Mouse (Mus musculus) liver, embryonic 12.5 days (tissue): ENCODE results near the gene Anapc2. TPM values are rescaled to one million over a fixed set of nuclear protein-coding genes. Genes with fewer than 3 reads are reported as not detected.
"Not testable (repeated sequence)": the region's sequence is repeated elsewhere in the genome, so short reads cannot be mapped to it uniquely, and the experiment has no call there.

Experiments used
- ATAC-seq: fragments of 200-750 bp; cut with Nextera tagmentation; 2 replicates; pipeline ENCODE4 v1.8.0; 2017; ENCODE audit warnings: moderate number of reproducible peaks, mild to moderate bottlenecking, moderate library complexity
- H3K27ac ChIP-seq: fragments of 300-500 bp; sonication (generic); 2 replicates; pipeline ENCODE4 v1.5.1; 2016; ENCODE audit warnings: mild to moderate bottlenecking
- H3K27me3 ChIP-seq: fragments of 300-500 bp; sonication (generic); replicated peaks from 2 replicates; pipeline ENCODE4 v1.6.1; 2016; ENCODE audit warnings: mild to moderate bottlenecking, moderate library complexity
- H3K36me3 ChIP-seq: fragments of 300-500 bp; sonication (generic); 2 replicates; pipeline ENCODE4 v1.6.1; 2016; ENCODE audit warnings: mild to moderate bottlenecking, moderate library complexity
- H3K4me1 ChIP-seq: fragments of 300-500 bp; sonication (generic); 2 replicates; pipeline ENCODE4 v1.6.1; 2016
- H3K4me2 ChIP-seq: fragments of 300-500 bp; sonication (generic); 2 replicates; pipeline ENCODE4 v1.6.1; 2016; ENCODE audit warnings: mild to moderate bottlenecking, moderate library complexity
- H3K4me3 ChIP-seq: fragments of 300-500 bp; sonication (generic); 2 replicates; pipeline ENCODE4 v1.5.1; 2016; ENCODE audit warnings: mild to moderate bottlenecking, moderate library complexity
- H3K9ac ChIP-seq: fragments of 300-500 bp; sonication (generic); 2 replicates; pipeline ENCODE4 v1.6.1; 2016; ENCODE audit warnings: mild to moderate bottlenecking, moderate library complexity
- H3K9me3 ChIP-seq: fragments of 300-500 bp; sonication (generic); replicated peaks from 2 replicates; pipeline ENCODE4 v1.6.1; 2016; ENCODE audit warnings: mild to moderate bottlenecking, moderate library complexity
- WGBS: fragments of 180-500 bp; shearing (Covaris S2); methylation state at CpG from one replicate; pipeline ENCODE4 v1.1.7; 2016; ENCODE audit not compliant: insufficient replicate concordance; 5-methylcytosine and 5-hydroxymethylcytosine counted together
- polyA plus RNA-seq: library from polyadenylated mRNA; unstranded; fragments of >200 nt; fragmentation: Nextera tagmentation; extraction: Ambion mirVana; gene quantifications from 2 replicates; pipeline ENCODE4 v1.2.1, GENCODE M21; 2016

The Anapc2 gene
- polyA plus RNA-seq, 1 experiment from 2014 or later, result 63.6 TPM

GRCm38 (mm10) chr2:25242101-25242506, 30.2 kb upstream of the Anapc2 start, which contains the start of the genes Rnf208 and Cysrt1:
Gene Rnf208 (plus strand): TSS chr2:25242255.
Gene Cysrt1 (minus strand): TSS chr2:25242452.
- Histone ChIP-seq H3K4me3 (peak within 1 kb of the TSS; percentile 58), H3K36me3 (peaks cover 21% of the 10 kb centered on the region), H3K9me3 (no peaks in the 10 kb centered on the region), H3K4me1 (peaks cover 36% of the 10 kb centered on the region), H3K9ac (peak within 1 kb of the TSS; percentile 53), H3K27ac (no peak within 1 kb of the TSS), H3K4me2 (peak within 1 kb of the TSS; percentile 84), H3K27me3 (peaks cover 30% of the 10 kb centered on the region)
- no peak for ATAC-seq
- WGBS, result under 1% methylated on average over 35 of the region's 59 CpGs

- Histone ChIP-seq H3K27ac (no peak overlapping the region), H3K36me3 (peaks cover 33% of the 10 kb centered on the region), H3K4me1 (peaks cover 36% of the 10 kb centered on the region), H3K4me3 (no peak overlapping the region), H3K9ac (no peak overlapping the region), H3K27me3 (peaks cover 30% of the 10 kb centered on the region), H3K4me2 (no peak overlapping the region), H3K9me3 (no peaks in the 10 kb centered on the region)
- 72% methylated on average over 8 of the region's 8 CpGs for WGBS
- no peak for ATAC-seq
These were observed 28.9 kb upstream of the Anapc2 start for GRCm38 (mm10) chr2:25243342-25243741.

- H3K4me1 ChIP-seq, result peaks cover 36% of the 10 kb centered on the region
- no peak overlapping the region for H3K4me2 ChIP-seq
- no peak overlapping the region for H3K27ac ChIP-seq
- WGBS, result 76% methylated on average over 4 of the region's 4 CpGs
- no peak overlapping the region for H3K9ac ChIP-seq
- H3K27me3 ChIP-seq, result peaks cover 30% of the 10 kb centered on the region
- H3K36me3 ChIP-seq, result peaks cover 41% of the 10 kb centered on the region
- H3K4me3 ChIP-seq, result no peak overlapping the region
- ATAC-seq, result no peak
- no peaks in the 10 kb centered on the region for H3K9me3 ChIP-seq
These were observed 28.1 kb upstream of the Anapc2 start for GRCm38 (mm10) chr2:25244144-25244543.

- Histone ChIP-seq H3K27ac (no peak within 1 kb of the TSS), H3K4me2 (no peak within 1 kb of the TSS), H3K27me3 (peaks cover 26% of the 10 kb centered on the region), H3K4me1 (peaks cover 16% of the 10 kb centered on the region), H3K4me3 (no peak within 1 kb of the TSS), H3K9me3 (no peaks in the 10 kb centered on the region), H3K36me3 (peaks cover 64% of the 10 kb centered on the region), H3K9ac (no peak within 1 kb of the TSS)
- WGBS, result 77% methylated on average over 10 of the region's 10 CpGs
- no peak for ATAC-seq
These were observed 25.9 kb upstream of the Anapc2 start, which contains the start of gene AL732309.1 for GRCm38 (mm10) chr2:25246183-25247072. Gene AL732309.1 (minus strand): TSS chr2:25246863.

- no peak overlapping the region for H3K27ac ChIP-seq
- peaks cover 23% of the 10 kb centered on the region for H3K4me1 ChIP-seq
- H3K36me3 ChIP-seq, result peaks cover 63% of the 10 kb centered on the region
- no peaks in the 10 kb centered on the region for H3K9me3 ChIP-seq
- H3K4me2 ChIP-seq, result no peak overlapping the region
- H3K27me3 ChIP-seq, result no peaks in the 10 kb centered on the region
- no peak overlapping the region for H3K4me3 ChIP-seq
- no peak for ATAC-seq
- no peak overlapping the region for H3K9ac ChIP-seq
- WGBS, result 83% methylated on average over 1 of the region's 1 CpGs
These were observed 19.9 kb upstream of the Anapc2 start for GRCm38 (mm10) chr2:25252331-25252730.

- Histone ChIP-seq H3K27me3 (no peaks in the 10 kb centered on the region), H3K9me3 (no peaks in the 10 kb centered on the region), H3K4me3 (peak within 1 kb of the TSS; percentile 99), H3K27ac (peak within 1 kb of the TSS; percentile 85), H3K36me3 (peaks cover 33% of the 10 kb centered on the region), H3K4me2 (peak within 1 kb of the TSS; percentile 88), H3K9ac (peak within 1 kb of the TSS; percentile 85), H3K4me1 (peaks cover 23% of the 10 kb centered on the region)
- ATAC-seq, result peak; percentile 86
- 1% methylated on average over 39 of the region's 39 CpGs for WGBS
These were observed 16.9 kb upstream of the Anapc2 start, which contains the start of gene Tmem203 for GRCm38 (mm10) chr2:25255284-25255779. Gene Tmem203 (plus strand): TSS chr2:25255439.

- 0 out of 2 replicates have a peak overlapping the region, but pooled peaks have one; percentile 85 for H3K27ac ChIP-seq
- H3K4me3 ChIP-seq, result peak overlapping the region; percentile 99
- peaks cover 27% of the 10 kb centered on the region for H3K4me1 ChIP-seq
- WGBS, result 39% methylated on average over 12 of the region's 12 CpGs
- H3K9ac ChIP-seq, result peak overlapping the region; percentile 85
- not testable (repeated sequence) for ATAC-seq, H3K27me3 ChIP-seq, H3K9me3 ChIP-seq
- H3K36me3 ChIP-seq, result peaks cover 21% of the 10 kb centered on the region
- peak overlapping the region; percentile 88 for H3K4me2 ChIP-seq
These were observed 15.7 kb upstream of the Anapc2 start for GRCm38 (mm10) chr2:25256443-25257109.

GRCm38 (mm10) chr2:25257250-25257649, 15.0 kb upstream of the Anapc2 start:
- WGBS, result 75% methylated on average over 5 of the region's 5 CpGs
- not testable (repeated sequence) for ATAC-seq

GRCm38 (mm10) chr2:25258887-25259286, 13.4 kb upstream of the Anapc2 start:
- Histone ChIP-seq H3K9me3 (no peaks in the 10 kb centered on the region), H3K9ac (no peak overlapping the region), H3K4me3 (no peak overlapping the region), H3K27ac (no peak overlapping the region), H3K4me1 (peaks cover 44% of the 10 kb centered on the region), H3K27me3 (peaks cover 9% of the 10 kb centered on the region), H3K4me2 (no peak overlapping the region), H3K36me3 (no peaks in the 10 kb centered on the region)
- WGBS, result 37% methylated on average over 2 of the region's 2 CpGs
- no peak for ATAC-seq

More at GRCm38 (mm10) chr2:25257250-25257649, 15.0 kb upstream of the Anapc2 start:
- not testable (repeated sequence) for H3K27ac ChIP-seq, H3K4me2 ChIP-seq, H3K27me3 ChIP-seq, H3K4me3 ChIP-seq, H3K9ac ChIP-seq, H3K9me3 ChIP-seq
- Histone ChIP-seq H3K36me3 (peaks cover 14% of the 10 kb centered on the region), H3K4me1 (peaks cover 32% of the 10 kb centered on the region)

- H3K4me1 ChIP-seq, result peaks cover 56% of the 10 kb centered on the region
- H3K4me2 ChIP-seq, result peak overlapping the region; percentile 100
- peak overlapping the region; percentile 84 for H3K4me3 ChIP-seq
- 42% methylated on average over 12 of the region's 12 CpGs for WGBS
- peak; percentile 7; the same call in 1 of the 2 replicates for ATAC-seq
- no peaks in the 10 kb centered on the region for H3K9me3 ChIP-seq
- peak overlapping the region; percentile 65 for H3K9ac ChIP-seq
- H3K27me3 ChIP-seq, result peaks cover 11% of the 10 kb centered on the region
- no peaks in the 10 kb centered on the region for H3K36me3 ChIP-seq
- H3K27ac ChIP-seq, result peak overlapping the region; percentile 77
These were observed 10.4 kb upstream of the Anapc2 start for GRCm38 (mm10) chr2:25261870-25262269.

GRCm38 (mm10) chr2:25262291-25262767, 9.9 kb upstream of the Anapc2 start, which contains the start of gene Tprn:
Gene Tprn (plus strand): TSS chr2:25262618.
- Histone ChIP-seq H3K27me3 (peaks cover 11% of the 10 kb centered on the region), H3K4me1 (peaks cover 56% of the 10 kb centered on the region), H3K27ac (peak within 1 kb of the TSS; percentile 77), H3K9me3 (no peaks in the 10 kb centered on the region), H3K4me3 (peak within 1 kb of the TSS; percentile 84), H3K36me3 (no peaks in the 10 kb centered on the region; the same call in 1 of the 2 replicates), H3K9ac (peak within 1 kb of the TSS; percentile 86), H3K4me2 (peak within 1 kb of the TSS; percentile 100)
- under 1% methylated on average over 39 of the region's 39 CpGs for WGBS
- ATAC-seq, result peak; percentile 97
